Mouse (Mus musculus) liver, embryonic 15.5 days (tissue): ENCODE results near the gene Ubxn2a. TPM values are rescaled to one million over a fixed set of nuclear protein-coding genes. Genes with fewer than 3 reads are reported as not detected.

Experiments
- ATAC-seq: fragments of 200-750 bp; cut with Nextera tagmentation; 2 replicates; pipeline ENCODE4 v1.8.0; 2017; ENCODE audit warnings: moderate number of reproducible peaks, mild to moderate bottlenecking, moderate library complexity; ENCODE audit not compliant: insufficient read depth
- H3K27ac ChIP-seq: fragments of 300-500 bp; sonication (generic); replicated peaks from 2 replicates; pipeline ENCODE4 v1.5.1; 2015; ENCODE audit warnings: mild to moderate bottlenecking, inconsistent platforms
- H3K27me3 ChIP-seq: fragments of 300-500 bp; sonication (generic); 2 replicates; pipeline ENCODE4 v1.6.1; 2015; ENCODE audit warnings: mild to moderate bottlenecking, inconsistent platforms
- H3K36me3 ChIP-seq: fragments of 300-500 bp; sonication (generic); replicated peaks from 2 replicates; pipeline ENCODE4 v1.6.1; 2015; ENCODE audit warnings: moderate library complexity, mild to moderate bottlenecking, inconsistent platforms
- H3K4me1 ChIP-seq: fragments of 300-500 bp; sonication (generic); replicated peaks from 2 replicates; pipeline ENCODE4 v1.6.1; 2015; ENCODE audit warnings: inconsistent platforms
- H3K4me2 ChIP-seq: fragments of 300-500 bp; sonication (generic); 2 replicates; pipeline ENCODE4 v1.6.1; 2015; ENCODE audit warnings: moderate library complexity, mild to moderate bottlenecking, inconsistent platforms
- H3K4me3 ChIP-seq: fragments of 300-500 bp; sonication (generic); replicated peaks from 2 replicates; pipeline ENCODE4 v1.5.1; 2015; ENCODE audit warnings: mild to moderate bottlenecking, inconsistent platforms
- H3K9ac ChIP-seq: fragments of 300-500 bp; sonication (generic); 2 replicates; pipeline ENCODE4 v1.6.1; 2015; ENCODE audit warnings: moderate library complexity, mild to moderate bottlenecking, inconsistent platforms
- H3K9me3 ChIP-seq: fragments of 300-500 bp; sonication (generic); replicated peaks from 2 replicates; pipeline ENCODE4 v1.6.1; 2016; ENCODE audit warnings: inconsistent platforms
- WGBS: fragments of 180-500 bp; shearing (Covaris S2); methylation state at CpG from one replicate; pipeline ENCODE4 v1.1.7; 2015; ENCODE audit warnings: mixed read lengths; ENCODE audit not compliant: insufficient replicate concordance; 5-methylcytosine and 5-hydroxymethylcytosine counted together
- polyA plus RNA-seq: library from polyadenylated mRNA; unstranded; fragments of >200 nt; fragmentation: Nextera tagmentation; extraction: Ambion mirVana; gene quantifications from 2 replicates; pipeline ENCODE4 v1.2.1, GENCODE M21; 2015

The Ubxn2a gene
- polyA plus RNA-seq, 1 experiment from 2014 or later: 26.9 TPM

GRCm38 (mm10) chr12:4859241-4859914, 48.1 kb downstream of the Ubxn2a start:
- H3K27me3 ChIP-seq: no peaks in the 10 kb centered on the region
- WGBS: 32% methylated on average over 11 of the region's 11 CpGs
- peaks cover 13% of the 10 kb centered on the region; the same call in 1 of the 2 replicates for H3K4me1 ChIP-seq
- H3K4me2 ChIP-seq: no peak overlapping the region
- no peak overlapping the region for H3K9ac ChIP-seq
- no peak for ATAC-seq
- no peak overlapping the region for H3K4me3 ChIP-seq
- H3K9me3 ChIP-seq: no peaks in the 10 kb centered on the region
- H3K27ac ChIP-seq: no peak overlapping the region
- peaks cover 57% of the 10 kb centered on the region for H3K36me3 ChIP-seq

GRCm38 (mm10) chr12:4856834-4857233, 50.7 kb downstream of the Ubxn2a start:
- Histone ChIP-seq H3K36me3 (peaks cover 38% of the 10 kb centered on the region), H3K9me3 (no peaks in the 10 kb centered on the region), H3K27me3 (no peaks in the 10 kb centered on the region), H3K9ac (no peak overlapping the region), H3K4me2 (no peak overlapping the region), H3K4me3 (no peak overlapping the region), H3K4me1 (0 out of 2 replicates have a peak, but pooled peaks cover 9% of the 10 kb centered on the region), H3K27ac (no peak overlapping the region)
- WGBS: 80% methylated on average over 2 of the region's 2 CpGs
- ATAC-seq: no peak

GRCm38 (mm10) chr12:4856160-4856559, 51.3 kb downstream of the Ubxn2a start:
- no peak for ATAC-seq
- H3K4me3 ChIP-seq: no peak overlapping the region
- peaks cover 38% of the 10 kb centered on the region for H3K36me3 ChIP-seq
- H3K27ac ChIP-seq: no peak overlapping the region
- H3K9ac ChIP-seq: no peak overlapping the region
- no peaks in the 10 kb centered on the region for H3K27me3 ChIP-seq
- no peak overlapping the region for H3K4me2 ChIP-seq
- WGBS: 83% methylated on average over 5 of the region's 5 CpGs
- H3K4me1 ChIP-seq: 0 out of 2 replicates have a peak, but pooled peaks cover 9% of the 10 kb centered on the region
- H3K9me3 ChIP-seq: no peaks in the 10 kb centered on the region

- H3K27me3 ChIP-seq: peaks cover 42% of the 10 kb centered on the region
Observed at GRCm38 (mm10) chr12:4843741-4844140, 63.8 kb downstream of the Ubxn2a start.

GRCm38 (mm10) chr12:4842890-4843597, 64.5 kb downstream of the Ubxn2a start, which contains the start of gene Wdcp:
Gene Wdcp, plus strand, starts transcription at chr12:4843303.
- peak within 1 kb of the TSS; percentile 71 for H3K4me3 ChIP-seq
- peaks cover 44% of the 10 kb centered on the region for H3K4me1 ChIP-seq
- WGBS: under 1% methylated on average over 30 of the region's 30 CpGs
- H3K9me3 ChIP-seq: no peaks in the 10 kb centered on the region
- peak; percentile 90 for ATAC-seq
- peaks cover 42% of the 10 kb centered on the region for H3K27me3 ChIP-seq
- H3K36me3 ChIP-seq: no peaks in the 10 kb centered on the region
- peak within 1 kb of the TSS; percentile 98 for H3K4me2 ChIP-seq
- H3K9ac ChIP-seq: peak within 1 kb of the TSS; percentile 63
- H3K27ac ChIP-seq: peak within 1 kb of the TSS; percentile 69

More at GRCm38 (mm10) chr12:4843741-4844140, 63.8 kb downstream of the Ubxn2a start:
- Histone ChIP-seq H3K36me3 (no peaks in the 10 kb centered on the region), H3K9ac (peak overlapping the region; percentile 63), H3K4me3 (peak overlapping the region; percentile 71), H3K4me1 (peaks cover 44% of the 10 kb centered on the region), H3K4me2 (peak overlapping the region; percentile 98), H3K9me3 (no peaks in the 10 kb centered on the region), H3K27ac (peak overlapping the region; percentile 69)
- under 1% methylated on average over 12 of the region's 12 CpGs for WGBS
- peak; percentile 48 for ATAC-seq

GRCm38 (mm10) chr12:4842456-4842855, 65.0 kb downstream of the Ubxn2a start:
- H3K4me1 ChIP-seq: peaks cover 44% of the 10 kb centered on the region
- peak overlapping the region; percentile 98; the same call in 1 of the 2 replicates for H3K4me2 ChIP-seq
- WGBS: 77% methylated on average over 8 of the region's 8 CpGs
- no peak for ATAC-seq
- H3K27ac ChIP-seq: no peak overlapping the region
- H3K36me3 ChIP-seq: no peaks in the 10 kb centered on the region
- H3K9ac ChIP-seq: no peak overlapping the region
- peak overlapping the region; percentile 71; the same call in 1 of the 2 replicates for H3K4me3 ChIP-seq
- H3K27me3 ChIP-seq: peaks cover 42% of the 10 kb centered on the region
- no peaks in the 10 kb centered on the region for H3K9me3 ChIP-seq

- peaks cover 42% of the 10 kb centered on the region for H3K27me3 ChIP-seq
- H3K4me1 ChIP-seq: peaks cover 44% of the 10 kb centered on the region
- peak within 1 kb of the TSS; percentile 98 for H3K4me2 ChIP-seq
- peak within 1 kb of the TSS; percentile 61 for H3K9ac ChIP-seq
- peak; percentile 56 for ATAC-seq
- H3K36me3 ChIP-seq: no peaks in the 10 kb centered on the region
- H3K9me3 ChIP-seq: no peaks in the 10 kb centered on the region
- WGBS: under 1% methylated on average over 37 of the region's 37 CpGs
- peak within 1 kb of the TSS; percentile 38; the same call in 1 of the 2 replicates for H3K27ac ChIP-seq
- H3K4me3 ChIP-seq: peak within 1 kb of the TSS; percentile 71
Observed at GRCm38 (mm10) chr12:4841392-4841887, 66.1 kb downstream of the Ubxn2a start, which contains the start of gene Fkbp1b. Gene Fkbp1b, minus strand, starts transcription at chr12:4841591.

GRCm38 (mm10) chr12:4840741-4841140, 66.8 kb downstream of the Ubxn2a start:
- peak overlapping the region; percentile 71 for H3K4me3 ChIP-seq
- H3K27me3 ChIP-seq: peaks cover 42% of the 10 kb centered on the region
- WGBS: 1% methylated on average over 11 of the region's 11 CpGs
- H3K4me2 ChIP-seq: peak overlapping the region; percentile 98
- no peaks in the 10 kb centered on the region for H3K9me3 ChIP-seq
- no peak for ATAC-seq
- peaks cover 44% of the 10 kb centered on the region for H3K4me1 ChIP-seq
- H3K9ac ChIP-seq: peak overlapping the region; percentile 61
- H3K36me3 ChIP-seq: no peaks in the 10 kb centered on the region
- no peak overlapping the region for H3K27ac ChIP-seq

GRCm38 (mm10) chr12:4840010-4840409, 67.5 kb downstream of the Ubxn2a start:
- Histone ChIP-seq H3K4me3 (peak overlapping the region; percentile 71), H3K36me3 (no peaks in the 10 kb centered on the region), H3K9me3 (no peaks in the 10 kb centered on the region), H3K27me3 (peaks cover 42% of the 10 kb centered on the region), H3K4me2 (peak overlapping the region; percentile 98), H3K4me1 (peaks cover 43% of the 10 kb centered on the region), H3K27ac (no peak overlapping the region), H3K9ac (no peak overlapping the region)
- no peak for ATAC-seq
- WGBS: 17% methylated on average over 6 of the region's 6 CpGs

GRCm38 (mm10) chr12:4836959-4837358, 70.5 kb downstream of the Ubxn2a start:
- H3K9ac ChIP-seq: no peak overlapping the region
- H3K27me3 ChIP-seq: peaks cover 32% of the 10 kb centered on the region
- H3K36me3 ChIP-seq: peaks cover 2% of the 10 kb centered on the region; the same call in 1 of the 2 replicates
- peaks cover 20% of the 10 kb centered on the region for H3K4me1 ChIP-seq
- no peaks in the 10 kb centered on the region for H3K9me3 ChIP-seq
- H3K4me3 ChIP-seq: no peak overlapping the region
- no peak for ATAC-seq
- H3K27ac ChIP-seq: no peak overlapping the region
- no peak overlapping the region for H3K4me2 ChIP-seq
- WGBS: 54% methylated on average over 4 of the region's 4 CpGs
